Mouse (Mus musculus): ENCODE measurements around the gene Bloc1s5.

Bloc1s5 gene

GRCm38 (mm10) chr13:38554210-38554609 is 80.7 kb downstream of the Bloc1s5 start:
- no peak for DNase-seq

GRCm38 (mm10) chr13:38548681-38549080 is 86.2 kb downstream of the Bloc1s5 start:
- no peak for DNase-seq

GRCm38 (mm10) chr13:38547717-38548116 is 87.2 kb downstream of the Bloc1s5 start:
- no peak for DNase-seq

GRCm38 (mm10) chr13:38546754-38547153 is 88.2 kb downstream of the Bloc1s5 start:
- DNase-seq: no peak

- DNase-seq: no peak
These were observed 89.4 kb downstream of the Bloc1s5 start for GRCm38 (mm10) chr13:38545460-38545859.

GRCm38 (mm10) chr13:38544769-38545445 is 90.0 kb downstream of the Bloc1s5 start:
- DNase-seq: no peak

GRCm38 (mm10) chr13:38543455-38544125 is 91.3 kb downstream of the Bloc1s5 start:
- no peak for DNase-seq

Measured in spleen, adult 18-20 months (tissue).